Mouse (Mus musculus): Measurements from ENCODE around the gene Dnajc8. TPM values are rescaled to one million over a fixed set of nuclear protein-coding genes. Genes with fewer than 3 reads are reported as not detected.

The Dnajc8 gene
- polyA plus RNA-seq, 1 experiment = 24.8 TPM

- Histone ChIP-seq H3K36me3 (ENCODE audit: control insufficient read depth, insufficient read depth, low read length) (no peaks in the 10 kb centered on the region), H3K27me3 (ENCODE audit: control insufficient read depth, insufficient read depth, low read length) (no peaks in the 10 kb centered on the region), H3K4me1 (ENCODE audit: control insufficient read depth, insufficient read depth, low read length) (peaks cover 14% of the 10 kb centered on the region), H3K4me3 (ENCODE audit: control insufficient read depth, low read depth, low read length) (peak overlapping the region; percentile 97), H3K27ac (ENCODE audit: control insufficient read depth, insufficient read depth, low read depth, low read length) (peak overlapping the region; percentile 98)
- TF ChIP-seq POLR2A (IDR thresholded peaks at IDR 0.05; ENCODE audit: control insufficient read depth, low read depth, low read length) (peak; percentile 92), CTCF (IDR thresholded peaks at IDR 0.05; ENCODE audit: control insufficient read depth, insufficient read depth, insufficient replicate concordance, low read depth, low read length) (no peak)
These were observed 19.8 kb upstream of the Dnajc8 start for GRCm38 (mm10) chr4:132515369-132516155.

- no peak for TF ChIP-seq CTCF (IDR thresholded peaks at IDR 0.05; ENCODE audit: control insufficient read depth, insufficient read depth, insufficient replicate concordance, low read depth, low read length)
- no peak for TF ChIP-seq POLR2A (IDR thresholded peaks at IDR 0.05; ENCODE audit: control insufficient read depth, low read depth, low read length)
- Histone ChIP-seq H3K4me3 (ENCODE audit: control insufficient read depth, low read depth, low read length) (no peak overlapping the region), H3K36me3 (ENCODE audit: control insufficient read depth, insufficient read depth, low read length) (no peaks in the 10 kb centered on the region), H3K27ac (ENCODE audit: control insufficient read depth, insufficient read depth, low read depth, low read length) (no peak overlapping the region), H3K4me1 (ENCODE audit: control insufficient read depth, insufficient read depth, low read length) (peaks cover 9% of the 10 kb centered on the region), H3K27me3 (ENCODE audit: control insufficient read depth, insufficient read depth, low read length) (no peaks in the 10 kb centered on the region)
These were observed 17.3 kb upstream of the Dnajc8 start for GRCm38 (mm10) chr4:132518066-132518465.

GRCm38 (mm10) chr4:132519188-132519587, 16.2 kb upstream of the Dnajc8 start:
- H3K27ac ChIP-seq (ENCODE audit: control insufficient read depth, insufficient read depth, low read depth, low read length) = no peak overlapping the region
- no peak for TF ChIP-seq CTCF (IDR thresholded peaks at IDR 0.05; ENCODE audit: control insufficient read depth, insufficient read depth, insufficient replicate concordance, low read depth, low read length)
- no peak for TF ChIP-seq POLR2A (IDR thresholded peaks at IDR 0.05; ENCODE audit: control insufficient read depth, low read depth, low read length)
- no peak overlapping the region for H3K4me3 ChIP-seq (ENCODE audit: control insufficient read depth, low read depth, low read length)
- H3K36me3 ChIP-seq (ENCODE audit: control insufficient read depth, insufficient read depth, low read length) = no peaks in the 10 kb centered on the region
- no peaks in the 10 kb centered on the region for H3K27me3 ChIP-seq (ENCODE audit: control insufficient read depth, insufficient read depth, low read length)
- H3K4me1 ChIP-seq (ENCODE audit: control insufficient read depth, insufficient read depth, low read length) = peaks cover 3% of the 10 kb centered on the region

- H3K27ac ChIP-seq (ENCODE audit: control insufficient read depth, insufficient read depth, low read depth, low read length) = peak overlapping the region; percentile 77
- H3K4me3 ChIP-seq (ENCODE audit: control insufficient read depth, low read depth, low read length) = no peak overlapping the region
- no peaks in the 10 kb centered on the region for H3K27me3 ChIP-seq (ENCODE audit: control insufficient read depth, insufficient read depth, low read length)
- no peaks in the 10 kb centered on the region; the same call in 1 of the 2 replicates for H3K36me3 ChIP-seq (ENCODE audit: control insufficient read depth, insufficient read depth, low read length)
- TF ChIP-seq CTCF (IDR thresholded peaks at IDR 0.05; ENCODE audit: control insufficient read depth, insufficient read depth, insufficient replicate concordance, low read depth, low read length) (no peak), POLR2A (IDR thresholded peaks at IDR 0.05; ENCODE audit: control insufficient read depth, low read depth, low read length) (no peak)
- peaks cover 7% of the 10 kb centered on the region for H3K4me1 ChIP-seq (ENCODE audit: control insufficient read depth, insufficient read depth, low read length)
These were observed 11.0 kb upstream of the Dnajc8 start for GRCm38 (mm10) chr4:132524321-132524741.

GRCm38 (mm10) chr4:132524808-132525207, 10.5 kb upstream of the Dnajc8 start:
- peaks cover 7% of the 10 kb centered on the region for H3K4me1 ChIP-seq (ENCODE audit: control insufficient read depth, insufficient read depth, low read length)
- no peak overlapping the region for H3K4me3 ChIP-seq (ENCODE audit: control insufficient read depth, low read depth, low read length)
- no peaks in the 10 kb centered on the region; the same call in 1 of the 2 replicates for H3K36me3 ChIP-seq (ENCODE audit: control insufficient read depth, insufficient read depth, low read length)
- no peaks in the 10 kb centered on the region for H3K27me3 ChIP-seq (ENCODE audit: control insufficient read depth, insufficient read depth, low read length)
- no peak for TF ChIP-seq CTCF (IDR thresholded peaks at IDR 0.05; ENCODE audit: control insufficient read depth, insufficient read depth, insufficient replicate concordance, low read depth, low read length)
- TF ChIP-seq POLR2A (IDR thresholded peaks at IDR 0.05; ENCODE audit: control insufficient read depth, low read depth, low read length) = no peak
- peak overlapping the region; percentile 77 for H3K27ac ChIP-seq (ENCODE audit: control insufficient read depth, insufficient read depth, low read depth, low read length)

- Histone ChIP-seq H3K4me3 (ENCODE audit: control insufficient read depth, low read depth, low read length) (no peak overlapping the region), H3K27ac (ENCODE audit: control insufficient read depth, insufficient read depth, low read depth, low read length) (no peak overlapping the region)
- TF ChIP-seq POLR2A (IDR thresholded peaks at IDR 0.05; ENCODE audit: control insufficient read depth, low read depth, low read length) (no peak), CTCF (IDR thresholded peaks at IDR 0.05; ENCODE audit: control insufficient read depth, insufficient read depth, insufficient replicate concordance, low read depth, low read length) (no peak)
These were observed 8.7 kb upstream of the Dnajc8 start for GRCm38 (mm10) chr4:132526678-132527077.

GRCm38 (mm10) chr4:132527917-132528522, 7.3 kb upstream of the Dnajc8 start:
- TF ChIP-seq POLR2A (IDR thresholded peaks at IDR 0.05; ENCODE audit: control insufficient read depth, low read depth, low read length) = no peak
- TF ChIP-seq CTCF (IDR thresholded peaks at IDR 0.05; ENCODE audit: control insufficient read depth, insufficient read depth, insufficient replicate concordance, low read depth, low read length) = no peak
- Histone ChIP-seq H3K27me3 (ENCODE audit: control insufficient read depth, insufficient read depth, low read length) (no peaks in the 10 kb centered on the region), H3K27ac (ENCODE audit: control insufficient read depth, insufficient read depth, low read depth, low read length) (no peak overlapping the region), H3K4me3 (ENCODE audit: control insufficient read depth, low read depth, low read length) (no peak overlapping the region), H3K4me1 (ENCODE audit: control insufficient read depth, insufficient read depth, low read length) (peaks cover 10% of the 10 kb centered on the region), H3K36me3 (ENCODE audit: control insufficient read depth, insufficient read depth, low read length) (no peaks in the 10 kb centered on the region; the same call in 1 of the 2 replicates)

More at GRCm38 (mm10) chr4:132526678-132527077, 8.7 kb upstream of the Dnajc8 start:
- no peaks in the 10 kb centered on the region for H3K27me3 ChIP-seq (ENCODE audit: control insufficient read depth, insufficient read depth, low read length)
- H3K4me1 ChIP-seq (ENCODE audit: control insufficient read depth, insufficient read depth, low read length) = peaks cover 7% of the 10 kb centered on the region
- no peaks in the 10 kb centered on the region; the same call in 1 of the 2 replicates for H3K36me3 ChIP-seq (ENCODE audit: control insufficient read depth, insufficient read depth, low read length)

Measured in testis, adult 2 months (tissue).